Mouse (Mus musculus): ENCODE data around the gene Agbl4. TPM values are rescaled to one million over a fixed set of nuclear protein-coding genes. Genes with fewer than 3 reads are reported as not detected.

The Agbl4 gene
- polyA plus RNA-seq, 1 experiment: not detected

DNA sequence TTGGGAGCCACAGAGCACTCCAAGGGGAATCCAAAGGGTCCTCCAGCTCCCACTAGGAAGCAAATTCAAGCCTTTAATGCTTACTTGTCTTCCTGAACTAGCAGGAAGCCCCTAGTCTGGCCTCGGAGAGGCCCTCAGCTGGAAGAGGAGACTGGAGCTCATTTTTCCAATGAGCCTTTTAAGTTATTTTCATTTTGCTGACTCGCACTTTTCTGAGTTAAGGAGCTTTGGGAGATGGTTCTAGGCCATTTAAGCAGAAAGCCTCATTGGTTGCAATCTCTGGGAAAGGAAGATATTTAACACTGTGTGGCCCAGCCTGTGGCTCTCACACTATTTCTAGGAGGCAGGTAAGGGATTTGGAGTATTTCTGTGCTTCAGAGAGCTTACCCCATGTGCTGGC is 1072.4 kb downstream of the Agbl4 start:
- TF ChIP-seq GATA1 (IDR thresholded peaks at IDR 0.05; ENCODE audit: low read length): no peak

DNA sequence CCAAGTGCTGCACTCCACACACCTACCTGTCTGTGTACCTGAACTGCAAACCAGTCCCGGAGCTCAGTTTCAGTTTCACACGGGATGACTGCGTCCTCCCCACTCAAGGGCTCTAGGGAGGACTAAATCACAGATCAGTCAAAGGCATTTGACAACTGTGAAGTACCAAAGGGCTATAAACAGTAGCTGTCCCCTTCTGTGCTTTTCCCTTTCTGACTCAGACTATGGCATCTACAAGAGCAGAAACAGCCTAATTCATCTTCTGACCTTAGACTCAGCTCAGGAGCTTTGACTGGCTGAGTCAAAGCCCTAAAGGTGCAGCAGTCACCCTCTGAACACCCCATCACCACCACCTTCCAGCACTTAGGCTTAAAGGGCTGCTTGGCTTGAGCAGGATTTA is 1074.3 kb downstream of the Agbl4 start:
- TF ChIP-seq GATA1 (IDR thresholded peaks at IDR 0.05; ENCODE audit: low read length): no peak

DNA sequence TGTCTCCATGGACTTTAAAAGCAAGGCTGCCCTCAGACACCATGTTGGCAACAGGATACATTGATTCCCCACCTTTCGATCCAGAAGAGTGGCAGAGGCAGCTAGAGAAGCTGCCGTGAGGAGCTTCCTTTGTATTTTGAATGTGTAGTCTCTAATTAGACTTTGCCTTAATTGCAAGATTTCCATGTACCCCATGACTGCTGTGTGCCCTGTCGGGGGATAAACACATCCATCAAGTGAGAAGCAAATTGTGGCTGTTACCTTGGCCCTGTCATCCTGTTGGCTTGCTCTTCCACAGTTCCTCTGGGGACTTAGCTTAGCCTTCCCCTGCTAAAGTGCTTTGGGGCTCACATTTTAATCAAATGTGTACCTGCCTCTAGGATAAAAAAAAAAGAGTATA is 1075.0 kb downstream of the Agbl4 start:
- no peak for TF ChIP-seq GATA1 (IDR thresholded peaks at IDR 0.05; ENCODE audit: low read length)

DNA sequence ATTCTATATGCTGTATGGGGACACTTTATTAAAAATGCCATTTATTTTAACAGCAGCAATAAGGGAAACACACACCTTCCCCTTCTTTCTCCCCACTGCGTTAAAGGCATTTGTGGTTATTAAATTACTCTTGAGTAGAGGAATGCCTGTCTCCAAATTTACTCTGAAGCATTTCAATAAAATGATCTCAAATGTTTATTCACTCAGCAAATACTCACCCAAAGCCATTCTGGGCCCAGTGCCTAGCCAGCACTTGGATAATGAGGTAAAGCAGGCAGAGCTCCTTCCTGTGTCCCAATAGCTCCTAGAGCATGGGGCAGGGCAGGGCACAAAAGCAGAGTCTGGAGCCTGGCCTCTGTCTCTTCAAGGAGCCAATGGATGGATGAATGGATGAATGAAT is 1075.6 kb downstream of the Agbl4 start:
- no peak for TF ChIP-seq GATA1 (IDR thresholded peaks at IDR 0.05; ENCODE audit: low read length)

DNA sequence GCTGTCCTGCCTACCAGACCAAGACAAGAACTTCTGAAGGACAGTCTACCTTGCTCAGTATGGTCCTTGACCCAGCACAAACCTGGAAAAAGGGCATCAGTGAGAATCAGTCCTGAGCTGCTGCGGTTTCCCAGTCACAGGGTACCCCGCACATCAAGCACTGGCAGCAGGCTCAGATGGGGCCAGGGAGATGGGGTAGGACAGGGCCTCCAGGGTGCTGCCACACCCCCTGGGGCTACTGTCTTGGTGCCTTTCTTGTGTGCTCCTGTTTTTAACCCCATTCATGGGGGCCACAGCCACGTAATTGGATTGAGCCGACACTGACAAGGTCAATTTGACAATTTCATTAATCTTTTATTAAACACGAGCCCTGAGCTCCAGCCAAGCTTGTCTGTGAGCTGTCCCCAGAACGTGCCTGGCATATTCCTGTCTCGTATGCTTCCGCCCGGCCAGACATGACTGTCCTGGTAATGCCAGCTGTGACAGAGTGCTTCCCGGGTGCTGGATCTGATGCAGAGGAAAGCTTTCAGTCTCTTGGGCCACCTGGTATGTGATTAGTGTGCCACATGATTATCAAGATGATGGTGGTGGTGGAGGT is 1078.0 kb downstream of the Agbl4 start:
- TF ChIP-seq GATA1 (IDR thresholded peaks at IDR 0.05; ENCODE audit: low read length): no peak

DNA sequence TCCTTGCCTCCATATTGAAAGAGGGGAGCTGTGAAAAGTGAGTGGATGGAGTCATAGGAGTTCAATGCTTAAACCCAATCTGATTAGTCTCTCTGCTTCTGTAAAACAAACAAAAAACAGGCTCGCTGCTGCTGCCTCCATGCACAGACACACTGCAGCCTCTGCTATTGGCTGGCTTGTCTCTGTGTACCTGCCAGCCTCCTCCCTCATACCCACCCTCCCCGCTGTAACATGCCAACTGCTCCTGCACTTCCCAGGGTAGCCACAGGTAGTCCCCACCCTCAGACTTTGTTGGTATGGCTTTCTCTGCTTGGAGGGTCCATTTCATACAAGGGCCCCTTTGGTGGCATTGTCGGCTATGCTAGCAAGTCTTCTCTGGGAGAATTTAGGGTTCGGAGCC is 1080.0 kb downstream of the Agbl4 start:
- TF ChIP-seq GATA1 (IDR thresholded peaks at IDR 0.05; ENCODE audit: low read length): no peak

DNA sequence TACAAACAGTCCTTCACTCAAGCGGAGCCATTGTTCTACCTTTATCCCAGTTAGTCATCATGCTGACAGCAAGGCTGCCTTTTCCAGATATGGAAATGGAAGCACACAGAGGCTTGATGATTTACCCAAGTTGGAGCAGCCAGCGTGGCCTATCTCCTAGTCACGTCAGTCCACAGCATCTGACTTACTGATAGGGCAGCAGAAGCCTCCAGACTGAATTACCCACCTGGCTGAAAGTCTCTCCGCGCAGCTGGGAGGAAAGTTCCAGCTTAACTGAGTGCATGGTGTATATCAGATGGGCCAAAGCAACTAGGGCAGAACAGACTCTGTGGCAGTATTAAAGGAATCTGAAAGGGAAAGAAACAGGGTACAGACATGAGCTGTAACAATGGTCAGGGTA is 1086.0 kb downstream of the Agbl4 start:
- TF ChIP-seq GATA1 (IDR thresholded peaks at IDR 0.05; ENCODE audit: low read length): no peak

DNA sequence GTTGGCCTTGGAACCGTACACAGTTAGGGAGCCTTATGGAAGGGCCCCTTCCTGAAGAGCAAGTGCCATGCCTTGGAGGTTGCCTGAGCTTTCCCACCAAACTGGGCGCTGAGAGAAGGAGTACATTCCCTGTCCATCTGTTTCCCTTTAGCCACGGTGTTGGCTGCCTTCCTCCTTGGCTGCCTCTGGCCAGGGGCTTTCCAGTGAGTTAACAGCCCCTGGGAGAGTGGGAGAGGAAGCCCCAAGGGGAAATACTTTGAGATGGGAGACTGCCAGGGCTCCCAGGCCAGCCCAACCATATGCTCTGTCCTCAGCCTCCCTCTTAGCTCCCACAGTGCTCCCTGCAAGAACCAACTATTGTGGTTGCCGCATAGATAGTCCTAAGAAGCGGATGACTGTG is 1087.7 kb downstream of the Agbl4 start:
- no peak for TF ChIP-seq GATA1 (IDR thresholded peaks at IDR 0.05; ENCODE audit: low read length)

DNA sequence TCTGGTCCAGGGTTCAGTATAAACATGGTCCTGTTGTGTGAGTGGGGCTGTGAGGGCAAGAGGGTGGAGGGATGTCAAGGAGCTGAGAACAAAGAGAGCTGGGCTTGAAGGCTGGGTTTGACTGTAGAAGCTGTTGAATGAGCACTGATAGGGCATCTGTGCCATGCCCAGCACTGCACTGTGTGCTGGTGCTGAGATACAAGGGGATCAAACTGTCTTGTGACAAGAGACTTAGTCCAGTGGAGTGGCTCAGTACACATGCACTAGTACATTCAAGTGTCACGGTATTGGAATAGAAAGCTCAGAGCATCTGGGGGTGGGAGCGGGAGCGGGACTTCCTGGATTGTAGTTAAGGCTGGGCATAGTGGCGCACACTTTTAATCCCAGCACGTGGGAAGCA is 1088.7 kb downstream of the Agbl4 start:
- no peak for TF ChIP-seq GATA1 (IDR thresholded peaks at IDR 0.05; ENCODE audit: low read length)

DNA sequence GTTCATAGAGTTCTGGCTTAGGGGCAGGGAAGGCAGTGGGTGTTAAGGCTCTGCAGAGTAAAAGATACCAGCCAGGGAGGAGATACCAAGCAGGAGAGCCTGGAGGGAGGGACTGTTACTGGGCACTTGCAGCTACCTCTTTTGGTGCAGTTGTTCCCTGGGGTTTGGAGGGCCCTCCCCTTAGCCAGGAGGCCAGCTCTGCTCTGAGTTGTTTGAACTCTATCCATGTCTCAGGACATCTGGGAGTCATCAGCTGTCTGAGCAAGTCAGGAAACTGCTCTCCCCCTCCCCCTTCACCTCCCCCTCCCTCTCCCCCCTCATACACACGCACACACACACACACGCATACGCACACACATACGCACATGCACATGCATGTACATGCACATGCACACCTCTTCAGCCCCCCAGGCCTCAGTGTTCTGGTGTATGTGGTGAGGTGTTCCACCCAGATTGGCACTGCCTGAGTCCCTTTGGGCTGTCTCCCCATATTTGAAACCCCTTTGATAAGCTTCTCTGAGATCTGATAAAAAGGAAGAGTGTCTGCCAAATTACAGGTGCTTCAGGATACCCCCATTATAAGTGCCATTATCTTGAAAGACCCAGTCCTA is 1089.9 kb downstream of the Agbl4 start:
- no peak for TF ChIP-seq GATA1 (IDR thresholded peaks at IDR 0.05; ENCODE audit: low read length)

DNA sequence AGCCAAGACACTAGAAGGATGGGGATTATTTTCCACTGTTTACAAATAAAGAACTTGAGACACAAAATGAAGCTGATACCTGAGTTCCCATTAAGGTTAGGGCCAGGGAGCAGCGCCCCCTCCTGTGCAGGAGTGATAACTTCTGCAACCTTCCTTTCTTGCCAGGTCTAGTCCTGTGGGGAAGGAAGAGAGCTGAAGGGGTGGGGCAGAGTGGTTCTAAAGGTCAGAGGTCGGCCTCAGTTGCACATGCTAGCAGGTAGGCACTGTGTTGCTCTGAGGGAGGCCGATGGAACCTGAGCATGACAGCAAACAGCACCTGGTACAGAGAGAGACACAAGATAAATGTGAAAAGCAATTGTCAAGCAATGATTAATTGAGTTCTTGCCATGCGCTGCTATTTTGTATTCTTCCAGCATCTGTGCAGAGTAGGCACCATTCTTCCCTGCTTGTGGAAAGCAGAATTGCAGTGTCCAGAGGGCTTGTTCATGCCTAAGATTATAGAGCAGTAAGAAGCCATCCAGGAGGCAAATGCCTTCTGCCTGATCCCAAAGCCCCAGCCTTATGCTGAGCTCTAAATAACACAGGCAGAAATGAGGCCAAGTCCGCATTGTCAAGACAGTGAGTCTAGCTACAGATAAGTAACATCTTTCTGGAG is 1096.4 kb downstream of the Agbl4 start:
- TF ChIP-seq GATA1 (IDR thresholded peaks at IDR 0.05; ENCODE audit: low read length): no peak

DNA sequence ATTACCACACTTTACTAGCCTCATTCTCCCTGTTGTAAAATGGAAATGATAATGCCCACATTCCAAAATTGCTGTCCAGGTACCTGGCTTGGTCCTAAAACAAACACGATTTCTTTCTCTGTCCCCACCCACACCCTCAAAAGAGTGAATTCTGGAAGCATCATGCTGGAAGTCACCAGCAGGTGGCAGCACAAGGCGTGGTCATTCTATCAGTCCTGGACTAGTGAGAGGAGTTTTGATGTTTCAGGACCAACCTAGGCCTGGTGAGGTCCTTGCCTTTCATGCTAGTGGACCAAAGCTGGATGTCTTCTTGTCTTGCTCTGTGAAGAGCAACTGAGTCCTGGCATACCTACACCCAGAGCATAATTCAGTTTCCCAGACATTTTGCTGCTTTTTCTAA is 1098.5 kb downstream of the Agbl4 start:
- TF ChIP-seq GATA1 (IDR thresholded peaks at IDR 0.05; ENCODE audit: low read length): no peak

DNA sequence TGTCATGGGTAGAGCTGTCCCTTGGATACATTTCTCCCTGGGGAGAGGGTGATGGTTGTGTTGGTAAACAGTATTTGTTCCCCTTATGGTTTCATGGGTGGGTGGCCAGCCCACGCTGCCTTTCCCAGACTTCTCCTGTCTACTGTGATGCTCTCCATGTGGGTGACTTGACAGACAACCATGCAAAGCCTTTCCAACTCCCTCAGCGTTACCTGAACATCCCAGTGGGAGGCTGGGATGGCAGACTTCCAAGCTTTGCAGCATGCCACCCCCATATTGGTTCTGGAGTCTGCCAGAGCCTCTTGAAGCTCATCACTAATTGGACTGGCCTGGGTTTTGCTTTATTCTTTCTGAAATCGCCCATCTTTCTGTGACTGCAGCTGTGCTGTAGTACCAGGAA is 1101.3 kb downstream of the Agbl4 start:
- no peak for TF ChIP-seq GATA1 (IDR thresholded peaks at IDR 0.05; ENCODE audit: low read length)

DNA sequence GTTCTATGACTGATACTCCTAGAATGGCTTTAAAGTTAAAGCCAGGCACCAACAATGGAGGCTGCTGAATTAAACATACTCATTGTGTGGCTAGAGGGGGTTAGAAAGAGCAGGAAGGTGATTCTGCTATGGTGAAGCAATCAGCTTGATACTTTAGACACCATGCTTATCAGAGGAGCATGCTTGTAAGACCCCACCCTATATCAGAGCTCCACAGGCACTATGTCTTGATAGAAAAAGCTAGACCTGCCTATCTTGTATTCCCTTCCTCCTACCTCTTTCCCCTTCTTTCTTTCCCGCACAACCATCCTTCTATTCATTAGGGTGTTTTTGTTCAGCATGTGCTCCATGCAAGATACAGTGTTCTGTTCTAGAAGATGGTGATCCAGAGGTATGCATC is 1104.0 kb downstream of the Agbl4 start:
- no peak for TF ChIP-seq GATA1 (IDR thresholded peaks at IDR 0.05; ENCODE audit: low read length)

DNA sequence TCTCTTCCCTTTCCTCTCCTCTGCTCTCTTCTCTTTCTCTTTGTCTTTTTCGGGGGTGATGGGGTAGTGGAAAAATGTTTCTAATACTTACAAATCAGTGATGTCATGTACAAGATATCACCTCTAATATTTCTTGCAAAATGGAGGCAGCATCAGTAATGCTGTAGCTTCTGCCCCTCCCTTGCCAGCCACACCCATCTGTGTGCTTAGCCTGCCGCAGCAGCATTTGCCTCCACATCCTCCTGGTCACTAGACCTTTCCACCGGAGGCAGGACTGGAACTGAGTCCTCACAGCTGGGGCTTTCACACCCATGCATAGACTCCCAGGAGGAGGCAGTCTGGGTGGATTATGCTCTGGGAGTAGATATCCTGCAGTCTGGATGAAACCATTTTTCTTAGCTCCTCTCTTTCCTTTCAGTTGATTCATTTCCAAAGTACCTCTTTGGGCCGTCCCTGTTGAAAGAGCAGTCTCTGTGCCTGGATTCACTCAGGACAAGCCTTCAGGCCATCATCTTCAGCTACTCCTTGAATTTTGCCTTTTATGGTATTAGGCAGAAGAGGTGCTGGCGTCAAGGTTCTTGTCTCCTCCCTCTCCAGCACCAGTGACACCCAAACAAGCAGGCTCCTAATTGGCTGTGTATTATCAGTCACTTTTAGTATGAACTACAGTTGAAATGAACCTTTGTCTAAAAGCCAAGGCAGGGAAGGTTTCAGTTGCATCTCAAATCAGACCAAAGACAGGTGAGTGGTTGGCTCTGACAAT is 1105.7 kb downstream of the Agbl4 start:
- no peak for TF ChIP-seq GATA1 (IDR thresholded peaks at IDR 0.05; ENCODE audit: low read length)

DNA sequence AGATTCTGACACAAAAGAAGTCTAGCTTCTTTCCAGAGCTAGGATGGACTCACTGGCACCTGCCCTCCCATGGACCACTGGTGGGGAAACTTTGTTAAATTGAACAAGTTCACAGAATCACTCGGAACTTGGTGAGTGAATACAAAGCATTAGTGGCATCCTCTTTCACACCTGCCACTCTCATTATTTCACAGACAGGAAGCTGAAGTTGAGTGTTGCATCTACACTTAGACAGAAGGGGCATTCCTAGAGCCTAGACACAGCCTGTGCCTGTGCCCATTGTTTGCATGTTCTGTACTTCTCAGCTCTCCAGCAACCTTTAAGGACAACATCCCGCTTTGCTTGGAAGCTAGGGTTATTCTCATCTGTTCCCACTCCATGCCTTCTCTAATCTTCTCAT is 1107.5 kb downstream of the Agbl4 start:
- TF ChIP-seq GATA1 (IDR thresholded peaks at IDR 0.05; ENCODE audit: low read length): no peak
